Mouse (Mus musculus) embryo, embryonic 9.5 days (tissue): ENCODE data around the gene Uhrf1.

Experiments
- DNase-seq: peaks from one replicate; pipeline ENCODE4 v3.0.0-alpha.2; 2017; ENCODE audit errors: extremely low spot score

Uhrf1 gene

GRCm38 (mm10) chr17:56300186-56300585 is 2.9 kb upstream of the Uhrf1 start, which contains the start of gene Arrdc5:
TSS of gene Arrdc5 (minus strand) at chr17:56300286.
- DNase-seq = no peak

- DNase-seq = peak; percentile 77
Observed at GRCm38 (mm10) chr17:56302363-56302996, 641 bp upstream of the Uhrf1 start.

GRCm38 (mm10) chr17:56303847-56304586 is 896 bp downstream of the Uhrf1 start:
- DNase-seq = peak; percentile 98

GRCm38 (mm10) chr17:56304718-56305117 is 1.6 kb downstream of the Uhrf1 start:
- no peak for DNase-seq

GRCm38 (mm10) chr17:56305156-56305555 is 2.0 kb downstream of the Uhrf1 start:
- no peak for DNase-seq

- no peak for DNase-seq
Observed at GRCm38 (mm10) chr17:56305826-56306225, 2.7 kb downstream of the Uhrf1 start.

GRCm38 (mm10) chr17:56308088-56308487 is 5.0 kb downstream of the Uhrf1 start:
- DNase-seq = no peak

- DNase-seq = no peak
Observed at GRCm38 (mm10) chr17:56309191-56309945, 6.2 kb downstream of the Uhrf1 start.

GRCm38 (mm10) chr17:56324419-56324818 is 21.3 kb downstream of the Uhrf1 start:
- DNase-seq = no peak

- peak; percentile 99 for DNase-seq
Observed at GRCm38 (mm10) chr17:56325450-56326152, 22.5 kb downstream of the Uhrf1 start, which contains the start of gene Kdm4b. TSS of gene Kdm4b (plus strand) at chr17:56326062.

GRCm38 (mm10) chr17:56326153-56327147 is 23.3 kb downstream of the Uhrf1 start:
- DNase-seq = peak; percentile 66

- no peak for DNase-seq
Observed at GRCm38 (mm10) chr17:56329267-56329666, 26.1 kb downstream of the Uhrf1 start.

GRCm38 (mm10) chr17:56330345-56330744 is 27.2 kb downstream of the Uhrf1 start:
- no peak for DNase-seq

GRCm38 (mm10) chr17:56331256-56331655 is 28.1 kb downstream of the Uhrf1 start:
- DNase-seq = no peak

- peak; percentile 22 for DNase-seq
Observed at GRCm38 (mm10) chr17:56332987-56333386, 29.9 kb downstream of the Uhrf1 start.

GRCm38 (mm10) chr17:56337190-56337589 is 34.1 kb downstream of the Uhrf1 start:
- DNase-seq = peak; percentile 32

- DNase-seq = no peak
Observed at GRCm38 (mm10) chr17:56337791-56338190, 34.7 kb downstream of the Uhrf1 start.

- peak; percentile 20 for DNase-seq
Observed at GRCm38 (mm10) chr17:56338909-56339308, 35.8 kb downstream of the Uhrf1 start.

- no peak for DNase-seq
Observed at GRCm38 (mm10) chr17:56340717-56341116, 37.6 kb downstream of the Uhrf1 start.

- no peak for DNase-seq
Observed at GRCm38 (mm10) chr17:56343466-56343865, 40.3 kb downstream of the Uhrf1 start.

- no peak for DNase-seq
Observed at GRCm38 (mm10) chr17:56345364-56345763, 42.2 kb downstream of the Uhrf1 start.
